Mouse (Mus musculus): ENCODE data around the gene Nfkb1. TPM values are rescaled to one million over a fixed set of nuclear protein-coding genes. Genes with fewer than 3 reads are reported as not detected.

Gene Nfkb1
- total RNA-seq, 2 experiments from 2014 or later = 36.9 to 37.9 TPM

DNA sequence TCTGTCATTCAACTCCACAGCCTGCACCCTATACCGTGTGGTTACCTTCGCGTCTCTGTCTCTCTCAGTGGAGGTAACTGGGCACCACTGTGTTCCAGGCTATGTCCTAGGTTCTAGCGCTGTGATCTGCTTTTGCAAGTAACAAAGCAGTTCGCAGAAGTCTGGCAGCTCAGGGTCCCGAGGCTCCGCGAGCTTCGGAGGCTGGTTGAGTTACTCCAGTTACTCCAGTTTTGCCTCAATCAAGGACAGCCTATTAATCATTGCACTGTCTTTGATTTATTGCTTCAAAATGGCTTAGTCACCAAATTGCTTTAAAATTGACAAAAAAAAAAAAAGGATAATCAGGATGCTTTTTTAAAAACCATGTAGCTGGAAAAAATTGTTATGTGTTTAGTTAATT lies 126.6 kb downstream of the Nfkb1 start:
- intact Hi-C loops (cut with DNase I) = no loop called here

DNA sequence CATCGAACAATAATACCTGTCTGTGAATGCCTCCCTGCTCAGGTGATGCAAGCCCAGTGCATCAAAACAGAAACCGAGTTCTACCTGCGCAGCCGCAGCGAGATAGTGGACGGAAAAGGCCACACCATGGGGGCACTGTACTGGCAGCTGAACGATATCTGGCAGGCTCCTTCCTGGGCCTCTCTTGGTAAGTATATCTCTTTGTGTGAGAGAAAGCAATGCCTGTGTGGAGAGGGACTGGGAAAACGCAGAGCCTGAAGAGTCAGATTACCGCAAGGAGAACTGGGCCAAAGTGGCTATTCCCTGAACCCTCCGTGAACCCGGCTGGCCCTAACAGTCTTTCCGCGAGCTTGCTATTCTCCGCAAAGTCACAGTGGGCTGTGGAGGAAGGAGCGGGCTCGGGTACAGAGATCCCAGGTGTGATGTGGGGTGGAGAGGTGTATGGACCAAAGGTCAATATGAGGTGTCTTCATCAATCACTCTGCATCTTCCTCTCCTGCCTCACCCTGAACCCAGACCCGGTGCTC lies 128.1 kb downstream of the Nfkb1 start:
- intact Hi-C loops (cut with DNase I) = no loop called here

More for the DNA sequence above, 126.6 kb downstream of the Nfkb1 start:
- DNase-seq = no peak

DNA sequence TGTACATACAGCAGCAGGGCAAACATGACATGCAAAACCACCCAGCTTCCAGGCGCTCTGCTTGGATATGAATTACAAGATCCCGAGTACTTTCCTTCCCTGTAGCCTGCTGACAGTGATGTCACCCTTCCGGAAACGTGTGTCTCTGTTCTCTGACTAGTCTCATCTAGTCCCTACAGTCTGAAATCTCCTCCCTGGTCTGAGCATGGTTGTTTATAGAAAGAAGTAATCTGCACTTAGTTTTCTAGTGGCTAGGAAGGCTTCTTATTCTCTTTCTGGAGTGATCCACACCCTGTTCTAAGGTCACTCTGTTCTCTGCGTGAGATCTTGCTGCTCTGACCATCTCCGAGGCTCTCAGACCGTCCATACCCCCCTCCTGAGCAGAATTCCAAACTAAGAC lies 129.3 kb downstream of the Nfkb1 start:
- intact Hi-C loops (cut with DNase I) = no loop called here
- DNase-seq = no peak

More for the DNA sequence above, 128.1 kb downstream of the Nfkb1 start:
- no peak for DNase-seq

DNA sequence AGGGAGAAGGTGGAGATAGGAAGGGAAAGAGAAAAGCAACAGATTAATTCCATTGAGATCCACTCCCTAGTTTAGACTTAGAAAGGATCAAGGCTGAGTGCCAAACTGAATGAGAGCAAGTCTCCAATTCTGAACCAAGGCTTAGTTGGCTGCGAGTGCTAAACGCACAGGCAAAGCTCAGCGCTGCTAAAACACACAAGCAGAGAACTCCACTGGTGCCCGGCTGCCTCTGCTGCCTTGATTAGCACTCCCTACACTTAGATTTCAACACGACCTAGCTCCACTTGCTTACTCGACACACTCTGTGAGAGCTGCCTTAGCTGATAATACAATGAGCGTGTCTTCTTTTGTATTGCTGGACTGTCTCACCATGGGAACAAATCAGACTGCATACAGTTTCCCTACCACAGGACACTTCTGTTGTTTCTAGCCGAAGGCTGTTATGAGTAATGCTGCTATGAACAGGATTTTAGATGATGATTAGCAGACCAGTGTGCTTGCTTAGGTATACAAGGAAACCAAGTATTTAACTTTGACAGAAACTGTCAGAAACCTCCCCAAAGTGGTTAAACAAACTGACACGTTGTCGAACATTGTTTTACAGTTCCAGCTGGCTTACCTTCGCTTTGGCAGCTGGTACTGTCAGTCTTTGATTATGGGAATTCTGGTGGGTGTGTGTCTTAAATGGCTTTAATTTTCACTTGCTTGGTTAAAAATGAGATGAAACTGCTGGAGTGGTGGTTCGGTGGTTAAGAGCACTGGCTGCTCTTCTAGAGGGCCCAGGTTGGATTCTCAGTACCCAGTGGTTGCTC lies 134.3 kb downstream of the Nfkb1 start:
- intact Hi-C loops (cut with DNase I) = loop anchor here (2.0 kb wide), 1 partner anchor 156 kb away; no protein-coding TSS in a partner anchor
- DNase-seq = peak in 1 of 2 experiments; percentile 27

DNA sequence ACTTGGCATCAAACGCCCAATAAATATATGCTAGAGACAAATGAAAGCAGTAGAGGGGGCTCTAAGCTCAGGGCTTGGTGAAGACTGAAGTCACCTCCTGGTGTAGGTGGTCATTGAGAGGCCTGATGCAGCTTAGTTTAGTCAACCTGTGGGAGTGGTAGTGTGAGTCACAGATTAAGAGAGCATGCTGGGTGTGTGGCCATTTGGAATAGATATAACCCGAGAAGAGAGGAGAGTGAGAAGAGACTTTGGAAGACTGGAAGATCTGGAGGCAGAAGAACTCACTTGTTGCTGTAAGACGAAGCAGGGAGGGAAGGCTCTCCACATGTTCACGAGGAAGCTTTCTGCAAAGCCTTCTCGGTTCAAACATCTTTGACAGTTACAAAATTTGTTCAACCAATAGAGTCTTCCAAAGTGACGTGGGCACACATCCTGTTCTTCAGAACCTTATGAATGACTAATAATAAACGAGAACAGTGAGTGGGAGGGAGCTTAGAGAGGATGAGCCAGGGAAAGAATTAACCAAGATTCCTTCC lies 135.2 kb downstream of the Nfkb1 start:
- intact Hi-C loops (cut with DNase I) = loop anchor here (2.0 kb wide), 1 partner anchor 157 kb away; no protein-coding TSS in a partner anchor
- peak in 1 of 2 experiments; percentile 39 for DNase-seq

DNA sequence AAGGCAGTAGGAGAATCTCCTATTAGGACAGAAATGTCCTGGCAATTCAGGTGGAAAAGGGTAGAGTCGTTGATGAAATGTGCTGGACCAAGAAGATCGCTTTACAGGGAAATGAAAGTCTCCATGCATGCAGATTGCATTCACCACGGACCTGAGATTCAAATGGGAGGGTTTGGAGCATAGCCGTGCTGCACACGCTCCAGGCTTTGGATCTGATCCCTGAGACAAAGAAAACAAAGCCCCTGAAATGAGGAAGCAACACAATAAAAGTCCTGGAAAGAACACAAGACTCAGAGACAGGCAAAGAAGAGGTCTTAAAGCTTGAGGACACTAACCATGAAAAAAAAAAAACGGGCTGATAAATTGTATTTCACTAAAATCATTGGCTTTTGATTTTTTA lies 136.2 kb downstream of the Nfkb1 start:
- DNase-seq = no peak
- intact Hi-C loops (cut with DNase I) = no loop called here

DNA sequence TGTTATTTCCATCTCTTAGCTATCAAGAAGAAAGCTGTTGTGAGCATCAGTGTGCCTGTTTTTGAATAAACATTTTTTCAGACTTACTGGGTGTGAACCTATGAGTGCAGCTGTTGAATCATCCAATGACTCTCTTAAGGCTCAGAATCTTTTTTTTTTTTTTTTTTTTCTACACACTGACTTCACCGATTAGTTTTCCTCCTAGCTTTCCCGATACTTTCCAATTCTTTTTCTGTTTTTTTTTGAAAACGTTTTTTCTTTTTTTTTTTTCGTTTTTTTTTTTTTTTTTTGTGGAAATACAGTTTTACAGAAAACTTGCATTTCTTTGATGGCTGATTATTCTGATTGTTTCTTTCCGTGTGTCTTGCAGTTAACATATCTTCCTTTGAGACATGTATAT lies 138.5 kb downstream of the Nfkb1 start:
- intact Hi-C loops (cut with DNase I) = no loop called here

DNA sequence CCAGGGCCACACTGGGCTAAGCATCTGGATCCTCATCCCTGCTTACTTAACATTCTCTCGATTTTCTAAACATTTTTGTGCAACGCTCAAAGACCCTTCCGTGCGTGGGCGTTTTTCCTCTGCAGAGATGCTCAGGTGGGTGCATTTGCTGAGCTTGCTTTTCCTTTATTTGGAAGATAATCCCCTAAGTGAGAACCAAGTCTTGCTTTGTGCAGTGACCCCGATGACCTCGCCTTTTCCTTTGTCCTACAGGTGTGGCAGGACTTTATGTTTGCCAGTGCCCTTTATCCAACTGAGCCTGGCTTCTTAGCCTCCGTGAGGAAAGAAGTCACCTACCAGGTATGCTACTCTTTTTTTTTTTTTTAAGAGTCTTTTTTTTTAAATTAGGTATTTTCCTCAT lies 144.0 kb downstream of the Nfkb1 start:
- intact Hi-C loops (cut with DNase I) = no loop called here

More for the DNA sequence above, 138.5 kb downstream of the Nfkb1 start:
- no peak for DNase-seq

DNA sequence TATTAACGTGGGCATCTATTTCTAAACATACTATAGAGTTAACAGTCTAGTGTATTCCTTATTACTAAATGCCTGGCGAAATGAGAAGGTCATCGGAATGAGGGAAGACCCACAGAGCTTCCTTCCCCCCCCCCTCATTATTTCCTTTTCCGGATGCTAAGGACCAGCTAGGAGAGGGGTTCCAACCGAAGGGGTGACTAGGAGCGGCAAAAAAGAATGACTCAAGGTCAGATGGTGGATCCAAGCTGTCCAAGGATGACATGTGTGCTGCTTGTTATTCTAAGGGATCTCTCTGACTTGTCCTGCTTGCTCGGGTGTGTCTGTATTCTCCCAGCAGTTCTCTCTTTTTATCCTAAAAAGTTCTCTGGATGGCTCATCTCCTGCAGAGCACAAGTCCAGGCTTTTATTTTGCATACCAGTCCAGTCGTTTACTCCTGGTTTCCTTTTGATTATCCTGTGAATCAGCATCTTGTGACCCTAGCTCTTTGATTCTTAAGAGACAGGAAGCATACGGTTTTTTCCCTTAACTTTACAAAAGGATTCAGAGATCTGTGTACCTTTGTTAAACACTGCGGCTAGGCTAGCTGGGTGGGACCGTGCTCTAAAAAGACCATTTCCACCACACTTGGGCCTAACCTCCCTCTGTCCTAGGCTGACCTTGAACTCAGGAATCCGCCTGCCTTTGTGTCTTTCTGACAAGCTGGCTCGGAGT lies 145.0 kb downstream of the Nfkb1 start:
- intact Hi-C loops (cut with DNase I) = no loop called here

More for the DNA sequence above, 144.0 kb downstream of the Nfkb1 start:
- no peak for DNase-seq

More for the DNA sequence above, 145.0 kb downstream of the Nfkb1 start:
- no peak for DNase-seq

Other genes starting within 250 kb of the Nfkb1 start
- gene Manba, start 205.9 kb downstream of the Nfkb1 start, total RNA-seq (2021) = 10 to 100 TPM; 16.3 to 17.6 TPM
- 1 to 10 TPM; 5.3 to 6.0 TPM for gene Slc39a8, start 133.7 kb upstream of the Nfkb1 start, total RNA-seq (2021)

All from heart, postnatal 36 days (tissue).